Mouse (Mus musculus): ENCODE measurements around the gene Tmem88.

The Tmem88 gene

GRCm38 (mm10) chr11:69415668-69416451 is 17.8 kb upstream of the Tmem88 start:
- no peak for DNase-seq

GRCm38 (mm10) chr11:69415327-69415667 is 17.3 kb upstream of the Tmem88 start:
- no peak for DNase-seq

- no peak for DNase-seq
These were observed 16.6 kb upstream of the Tmem88 start for GRCm38 (mm10) chr11:69414421-69415326.

GRCm38 (mm10) chr11:69413221-69414181 is 15.5 kb upstream of the Tmem88 start, which contains the start of gene Kdm6b:
Gene Kdm6b (minus strand): TSS chr11:69413675.
- no peak for DNase-seq

GRCm38 (mm10) chr11:69412548-69412947 is 14.5 kb upstream of the Tmem88 start:
- DNase-seq: no peak

GRCm38 (mm10) chr11:69411538-69412203 is 13.6 kb upstream of the Tmem88 start:
- DNase-seq: peak; percentile 64 to 66

GRCm38 (mm10) chr11:69411073-69411535 is 13.1 kb upstream of the Tmem88 start:
- peak; percentile 86 to 88 for DNase-seq

GRCm38 (mm10) chr11:69410310-69411072 is 12.5 kb upstream of the Tmem88 start:
- peak; percentile 91 to 93 for DNase-seq

- DNase-seq: no peak
These were observed 11.9 kb upstream of the Tmem88 start for GRCm38 (mm10) chr11:69410045-69410309.

- peak; percentile 94 to 95 for DNase-seq
These were observed 11.5 kb upstream of the Tmem88 start for GRCm38 (mm10) chr11:69409378-69410044.

GRCm38 (mm10) chr11:69408541-69409377 is 10.7 kb upstream of the Tmem88 start:
- peak; percentile 77 to 78 for DNase-seq

GRCm38 (mm10) chr11:69407724-69408004 is 9.6 kb upstream of the Tmem88 start:
- no peak for DNase-seq

GRCm38 (mm10) chr11:69406867-69407723 is 9.1 kb upstream of the Tmem88 start:
- DNase-seq: no peak

- DNase-seq: no peak
These were observed 8.2 kb upstream of the Tmem88 start for GRCm38 (mm10) chr11:69406282-69406681.

- DNase-seq: no peak
These were observed 7.6 kb upstream of the Tmem88 start for GRCm38 (mm10) chr11:69405397-69406200.

- no peak for DNase-seq
These were observed 6.8 kb upstream of the Tmem88 start for GRCm38 (mm10) chr11:69404595-69405396.

Data from B cell, adult 2 months (primary cell).